Mouse (Mus musculus) embryo, embryonic 11.5 days (tissue): Measurements from ENCODE around the gene Olfr1461.

Experiments
- DNase-seq: peaks from one replicate; pipeline ENCODE4 v3.0.0-alpha.2; 2012; ENCODE audit warnings: low read depth, low spot score

Olfr1461 gene

DNA sequence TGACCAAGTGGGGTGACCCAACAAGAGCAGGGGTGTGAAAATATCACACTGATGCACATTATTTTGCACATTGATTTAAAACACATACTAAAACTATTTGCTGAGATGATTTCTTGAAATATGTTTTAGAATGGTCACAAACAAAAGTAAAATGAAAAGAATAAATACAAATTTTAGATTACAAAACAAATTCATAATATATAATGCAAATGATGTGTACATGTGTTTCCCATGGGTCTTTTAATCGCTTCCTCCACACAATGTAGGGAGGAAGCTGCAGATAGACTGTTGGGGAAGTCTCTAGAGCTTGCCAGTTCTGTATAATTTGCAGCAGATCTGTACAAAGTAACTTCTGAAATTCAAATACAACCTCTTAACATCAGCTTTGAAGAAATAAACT lies at the start of gene Olfr1461:
Gene Olfr1461 (plus strand): TSS at position 301 of the 400 bp plus-strand sequence.
- no peak for DNase-seq

DNA sequence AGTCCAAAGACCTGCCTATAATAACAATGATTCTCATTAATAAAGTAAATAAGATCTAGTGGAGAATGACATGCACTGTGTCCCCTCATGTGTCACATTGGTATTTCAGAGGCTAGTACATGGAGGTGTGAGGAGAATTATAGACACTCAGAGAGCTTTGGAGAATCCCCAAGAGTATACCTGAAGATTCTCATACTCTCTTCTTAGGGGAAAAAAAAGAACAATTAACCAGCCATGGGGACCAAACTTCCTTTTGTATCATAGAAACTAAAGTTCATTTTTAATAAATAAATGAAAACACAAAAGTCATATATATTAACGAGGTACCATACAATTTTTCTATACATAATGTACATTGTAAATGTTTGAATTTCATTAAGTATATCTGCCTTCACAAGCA lies 13.4 kb upstream of the Olfr1461 start, which contains the start of gene Olfr1459:
Gene Olfr1459 (minus strand): TSS at position 101 of the 400 bp plus-strand sequence.
- no peak for DNase-seq

- no peak for DNase-seq
Measured at GRCm38 (mm10) chr19:13185434-13185833, 22.6 kb downstream of the Olfr1461 start, which contains the start of gene Olfr1462. TSS of gene Olfr1462 (plus strand) at chr19:13185734.
